Mouse (Mus musculus): ENCODE results near the gene Dlx5.

DNA sequence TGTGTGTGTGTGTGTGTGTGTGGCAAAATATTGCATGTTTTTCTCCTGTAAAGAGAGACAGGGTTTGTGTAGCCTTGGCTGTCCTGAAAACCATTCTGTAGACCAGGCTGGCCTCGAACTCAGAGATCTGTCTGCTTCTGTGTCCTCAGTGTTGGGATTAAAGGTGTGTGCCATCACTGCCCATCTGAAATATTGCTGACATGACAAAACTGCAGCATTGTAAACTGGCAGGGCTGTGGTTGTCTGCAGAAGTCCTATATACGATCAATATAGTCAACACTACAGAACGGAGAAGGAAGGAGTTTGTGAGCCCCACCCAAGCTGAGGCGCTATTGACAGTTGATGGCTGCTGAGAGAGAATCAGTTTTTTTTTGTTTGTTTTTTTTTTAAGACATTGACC, 35.4 kb upstream of the Dlx5 start:
- TF ChIP-seq GATA1 (IDR thresholded peaks at IDR 0.05; ENCODE audit: low read length) (no peak), TAL1 (IDR thresholded peaks at IDR 0.05; ENCODE audit: low read length) (no peak)

Measured in erythroblast, embryonic 14.5 days (primary cell).